Mouse (Mus musculus): Measurements from ENCODE around the gene Hps1.
"Not testable (repeated sequence)": the region's sequence is repeated elsewhere in the genome, so short reads cannot be mapped to it uniquely, and the experiment has no call there.

Hps1 gene

DNA sequence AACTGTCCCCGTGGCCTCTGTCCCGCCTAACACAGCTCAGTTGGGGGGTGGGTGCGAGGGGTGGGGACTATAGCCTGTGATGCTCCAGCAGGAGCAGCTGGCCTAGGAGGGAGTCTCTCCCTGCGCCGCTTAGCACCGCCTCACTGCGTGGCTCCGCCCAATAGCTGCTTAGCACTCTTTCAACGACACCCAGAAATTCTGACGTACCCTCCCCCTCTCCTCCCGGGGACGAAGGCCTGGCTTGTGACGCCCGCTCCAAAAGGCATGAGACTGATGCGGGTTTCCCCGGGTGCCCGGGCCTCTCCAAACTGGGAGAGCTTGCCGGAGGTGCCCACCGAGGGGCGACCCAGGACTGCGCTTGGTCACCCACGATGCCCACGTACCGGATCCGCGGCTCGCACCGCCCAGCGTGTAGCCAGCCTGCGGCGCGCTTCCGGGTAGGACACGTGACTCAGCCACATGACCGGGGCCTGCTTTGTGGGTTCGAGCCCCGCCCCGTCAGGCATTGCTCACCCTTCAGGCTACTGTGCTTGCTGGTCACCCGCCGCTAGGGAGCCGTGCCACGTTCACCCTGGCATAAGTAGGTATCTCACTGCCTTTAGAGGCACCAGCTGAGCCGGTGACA, at the start of gene Hps1:
Gene Hps1 (minus strand): TSS at position 448 of the 625 bp plus-strand sequence.
- DNase-seq (ENCODE audit: low spot score in 2 of 2) = peak; percentile 84 to 91

DNA sequence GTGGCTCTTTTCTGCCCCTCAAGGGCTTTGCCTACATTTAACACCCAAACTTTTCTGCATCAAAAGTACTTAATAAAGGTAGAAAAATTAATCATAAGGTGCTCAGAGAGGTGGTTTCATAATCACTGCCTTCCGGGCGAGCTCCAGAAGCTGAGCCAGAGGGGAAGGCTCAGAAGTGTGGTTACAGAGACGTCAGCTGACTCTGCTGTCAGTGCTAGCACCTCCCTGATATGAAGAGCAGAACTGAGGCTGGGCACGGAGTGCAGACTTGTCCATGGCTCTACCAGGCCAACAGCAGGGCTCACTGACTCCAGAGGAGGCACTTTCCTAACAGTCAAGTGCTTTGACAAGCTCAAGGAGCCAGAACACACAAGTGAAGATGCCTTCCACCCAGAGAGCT, 49.4 kb upstream of the Hps1 start:
- no peak for DNase-seq (ENCODE audit: low spot score in 2 of 2)

- DNase-seq (ENCODE audit: low spot score in 2 of 2) = no peak
These were observed 48.1 kb upstream of the Hps1 start for GRCm38 (mm10) chr19:42827843-42828242.

DNA sequence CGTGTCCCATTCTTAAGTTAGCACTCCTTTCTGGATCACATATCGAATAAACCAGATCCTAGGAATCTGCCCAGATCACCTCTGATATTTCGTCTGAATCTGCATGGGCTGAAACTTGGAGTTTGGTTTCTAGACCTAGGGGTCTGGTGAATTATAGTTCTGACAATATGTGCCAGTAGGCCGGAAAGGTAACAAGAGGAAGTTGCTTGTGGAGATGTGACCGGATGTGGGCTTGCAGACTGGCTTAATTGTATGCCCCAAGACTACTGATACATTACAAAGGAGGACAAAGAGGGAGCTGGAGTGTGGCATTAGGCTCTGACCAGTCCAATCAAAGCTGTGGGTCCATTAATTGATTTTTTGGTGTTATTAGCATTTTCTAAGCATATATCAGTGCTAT, 40.3 kb upstream of the Hps1 start:
- no peak for DNase-seq (ENCODE audit: low spot score in 2 of 2)

- no peak for DNase-seq (ENCODE audit: low spot score in 2 of 2)
These were observed 38.0 kb upstream of the Hps1 start for GRCm38 (mm10) chr19:42817761-42818160.

GRCm38 (mm10) chr19:42816261-42816660, 36.5 kb upstream of the Hps1 start:
- DNase-seq (ENCODE audit: low spot score in 2 of 2) = no peak

DNA sequence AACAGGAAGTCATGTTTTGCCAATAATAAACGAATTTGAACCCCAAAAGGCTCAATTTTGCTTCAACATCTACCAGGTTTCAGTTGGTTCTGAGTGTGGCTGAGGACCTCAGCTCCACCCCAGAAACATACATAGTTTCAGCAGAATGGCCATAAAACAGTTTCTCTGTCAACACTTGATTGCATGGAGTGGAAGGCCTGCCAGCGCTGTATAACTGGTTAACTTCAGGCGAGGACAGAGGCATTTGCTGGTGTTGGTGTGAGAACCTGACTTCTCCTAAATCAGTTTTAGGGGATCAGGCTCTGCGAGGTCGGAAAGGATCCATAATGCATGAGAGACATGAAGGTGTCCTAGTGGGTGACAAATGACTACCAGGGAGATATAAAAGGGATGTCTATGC, 30.4 kb upstream of the Hps1 start:
- no peak for DNase-seq (ENCODE audit: low spot score in 2 of 2)

DNA sequence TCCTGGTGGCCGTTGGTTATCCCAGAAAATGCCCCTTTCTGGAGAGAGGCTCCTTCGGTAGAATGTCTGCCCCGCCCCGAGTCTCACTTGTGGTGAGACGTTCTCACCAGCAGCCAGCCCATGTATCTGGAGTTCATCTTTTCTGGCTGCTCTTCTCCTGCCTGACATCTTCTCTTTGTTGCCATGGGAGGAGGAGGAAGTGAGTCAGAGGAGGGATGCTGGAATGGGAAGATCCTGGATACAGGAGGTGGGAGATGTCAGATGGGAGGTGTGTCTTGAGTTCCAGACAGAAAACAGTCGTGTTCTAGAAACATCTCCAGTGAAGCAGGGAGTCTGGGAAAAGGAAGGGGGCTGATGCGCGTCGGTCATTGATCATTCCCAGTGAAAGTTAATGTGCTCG, 29.7 kb upstream of the Hps1 start:
- DNase-seq (ENCODE audit: low spot score in 2 of 2) = no peak

DNA sequence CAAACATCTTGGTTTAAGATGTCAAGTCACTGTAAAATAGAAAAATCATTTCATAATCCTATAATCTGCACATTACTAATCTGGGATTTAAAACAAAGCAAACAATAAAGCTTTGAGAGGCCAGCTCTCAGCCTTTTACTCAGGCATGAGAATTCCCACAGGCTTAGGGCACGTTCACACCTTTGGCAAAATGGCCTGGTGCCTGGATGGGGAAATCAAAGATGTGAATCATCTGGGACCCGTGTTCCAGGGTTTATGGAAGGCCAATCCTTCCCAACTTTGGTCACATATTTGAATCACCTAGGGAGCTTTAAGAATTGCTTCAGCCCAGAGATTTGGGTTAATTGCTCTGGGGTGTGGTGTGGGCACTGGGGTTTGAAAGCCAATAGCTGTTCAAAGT, 18.1 kb upstream of the Hps1 start:
- no peak for DNase-seq (ENCODE audit: low spot score in 2 of 2)

DNA sequence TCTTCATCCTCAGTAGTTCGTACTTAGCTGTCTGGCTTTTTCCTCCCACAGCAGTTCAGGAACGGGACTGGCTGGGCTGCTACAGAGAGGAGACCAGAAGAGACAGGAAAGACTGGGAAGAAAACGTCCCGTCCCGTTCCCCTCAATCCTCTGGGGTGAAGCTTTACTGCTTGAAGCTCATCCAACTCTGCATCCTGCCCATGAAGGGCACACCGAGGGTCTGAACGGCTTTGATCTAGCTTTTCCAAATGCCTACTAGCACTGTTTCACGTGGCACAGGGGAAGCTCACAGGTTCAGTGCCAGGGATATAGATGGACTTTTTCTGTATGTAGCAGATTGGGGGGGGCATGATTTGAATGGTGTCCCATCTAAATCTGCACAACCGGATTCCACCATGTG, 16.0 kb upstream of the Hps1 start:
- no peak for DNase-seq (ENCODE audit: low spot score in 2 of 2)

DNA sequence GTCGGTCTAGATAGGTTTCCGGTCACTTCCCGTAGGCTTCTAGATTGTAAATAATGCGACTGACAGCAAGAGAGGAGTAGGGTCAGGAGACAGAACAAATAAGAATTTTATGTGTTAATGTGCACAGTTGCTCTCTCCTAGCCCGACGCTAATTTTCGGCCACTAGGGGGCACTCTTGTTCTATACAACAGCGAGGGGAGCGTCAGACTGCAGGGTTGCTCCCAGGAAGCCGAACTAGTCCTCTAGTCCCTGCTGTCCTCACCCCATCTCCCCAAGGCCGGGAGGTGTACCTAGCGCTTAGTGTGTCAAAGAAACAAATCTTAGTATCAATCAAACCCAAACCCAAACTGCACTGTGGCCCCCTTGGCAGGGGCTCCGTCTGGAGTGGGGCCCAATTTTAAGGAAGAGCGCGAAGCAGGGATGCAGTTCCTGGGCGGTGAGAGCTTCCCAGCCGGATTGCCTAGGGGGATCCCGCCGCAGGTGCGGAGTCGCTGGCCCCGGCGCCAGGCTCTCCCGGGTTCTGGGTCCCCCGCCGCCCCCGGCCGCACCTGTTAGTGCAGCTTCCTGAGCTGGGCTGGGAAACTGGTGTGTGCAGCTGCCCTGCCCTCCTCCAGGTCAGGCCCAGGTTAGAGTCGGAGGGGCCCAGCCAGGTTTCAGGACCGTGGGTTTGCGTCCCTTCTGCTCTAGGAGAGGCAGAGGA, 15.3 kb upstream of the Hps1 start:
- DNase-seq (ENCODE audit: low spot score in 2 of 2) = peak; percentile 75 to 92

DNA sequence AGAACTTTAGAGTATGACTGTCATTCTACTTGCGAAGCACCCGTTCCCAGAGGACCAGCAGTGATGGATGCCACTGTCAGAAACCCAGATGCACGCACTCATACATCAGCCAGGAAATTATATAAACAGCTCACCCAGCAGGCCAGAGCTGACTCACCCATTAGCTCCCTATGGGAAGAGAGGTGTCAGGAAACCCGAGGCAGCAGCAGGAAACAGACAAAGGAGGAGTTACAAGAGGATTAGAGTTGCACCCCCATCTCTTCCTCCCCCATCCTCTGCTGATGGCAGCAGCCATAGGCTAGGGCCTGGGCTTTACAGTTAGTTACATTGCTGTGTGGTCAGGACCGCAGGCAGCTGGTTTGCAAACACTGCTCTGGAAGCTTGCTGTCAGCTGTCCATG, 8.5 kb upstream of the Hps1 start:
- no peak for DNase-seq (ENCODE audit: low spot score in 2 of 2)

DNA sequence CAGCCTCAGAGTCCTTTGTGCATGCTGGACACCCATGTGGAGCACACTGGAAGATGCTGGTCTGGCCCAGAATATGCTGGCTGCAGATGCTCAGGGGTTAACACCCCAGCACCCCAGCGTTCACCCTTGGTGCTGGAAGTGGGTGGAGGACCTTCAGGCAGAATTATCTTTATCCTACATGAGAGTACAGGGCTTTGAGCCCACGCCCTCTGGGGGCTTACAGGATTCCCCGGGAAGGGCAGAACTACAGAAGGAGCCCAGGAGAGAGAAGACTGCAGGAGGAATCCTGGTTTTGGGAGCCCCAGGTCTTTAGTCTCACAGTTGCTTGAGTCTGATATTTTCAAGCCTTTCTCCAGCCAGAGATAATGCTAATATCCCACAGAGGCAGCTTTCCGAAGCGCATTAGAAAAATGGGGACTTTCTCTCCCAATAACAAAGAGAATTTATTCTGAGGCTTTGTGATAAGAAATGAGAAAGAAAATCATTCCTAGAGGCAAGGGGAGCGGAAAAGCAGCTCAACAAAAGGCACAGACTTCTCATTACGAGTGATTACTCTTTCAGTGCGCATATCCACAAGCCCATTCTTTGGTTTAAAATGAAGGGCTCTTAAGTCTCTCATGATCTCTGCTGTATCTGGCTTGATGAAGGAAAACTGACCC, 5.9 kb upstream of the Hps1 start:
- DNase-seq (ENCODE audit: low spot score in 2 of 2) = no peak

DNA sequence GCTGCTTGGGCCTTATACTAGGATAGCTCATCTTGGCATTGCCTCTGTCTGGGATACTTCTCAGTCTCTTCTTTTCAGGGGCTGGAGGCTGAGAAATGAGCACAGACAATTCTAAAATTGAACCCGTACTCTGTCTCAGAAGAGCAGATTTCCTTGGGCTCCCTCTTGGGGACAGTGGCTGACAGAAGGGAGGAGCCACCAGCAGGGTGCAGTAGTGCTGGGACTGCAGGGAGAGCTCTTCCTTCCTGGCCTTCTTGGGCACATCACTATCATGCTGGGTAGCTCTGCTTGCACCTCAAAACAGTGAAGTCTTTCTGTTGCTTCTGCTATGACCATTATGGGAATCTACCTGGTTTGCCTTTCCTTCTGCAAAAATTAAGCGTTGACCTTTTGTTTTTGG, 5.4 kb upstream of the Hps1 start:
- no peak for DNase-seq (ENCODE audit: low spot score in 2 of 2)

- not testable (repeated sequence) for DNase-seq (ENCODE audit: low spot score in 2 of 2)
These were observed 369 bp upstream of the Hps1 start for GRCm38 (mm10) chr19:42780156-42780538.

DNA sequence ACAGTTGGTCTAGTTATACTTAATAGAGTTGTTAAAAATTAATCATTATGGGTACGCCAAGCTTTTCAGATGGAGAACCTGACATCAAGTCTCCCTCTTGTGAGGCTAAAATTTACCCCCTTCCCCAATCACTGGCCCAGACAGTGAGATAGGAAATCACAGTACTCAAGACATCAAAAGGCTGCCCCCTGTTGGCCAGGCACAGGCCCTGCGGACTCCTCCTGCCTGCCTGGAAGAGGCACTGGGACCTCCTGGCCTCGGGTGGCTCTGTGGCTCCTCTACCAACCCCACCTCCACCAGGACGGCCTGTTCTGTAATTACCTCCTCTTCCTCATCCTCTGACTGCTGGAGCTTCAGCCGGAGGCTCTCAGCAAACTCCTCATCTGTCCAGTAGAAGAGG, 2.0 kb downstream of the Hps1 start:
- DNase-seq (ENCODE audit: low spot score in 2 of 2) = peak; percentile 42 to 82

DNA sequence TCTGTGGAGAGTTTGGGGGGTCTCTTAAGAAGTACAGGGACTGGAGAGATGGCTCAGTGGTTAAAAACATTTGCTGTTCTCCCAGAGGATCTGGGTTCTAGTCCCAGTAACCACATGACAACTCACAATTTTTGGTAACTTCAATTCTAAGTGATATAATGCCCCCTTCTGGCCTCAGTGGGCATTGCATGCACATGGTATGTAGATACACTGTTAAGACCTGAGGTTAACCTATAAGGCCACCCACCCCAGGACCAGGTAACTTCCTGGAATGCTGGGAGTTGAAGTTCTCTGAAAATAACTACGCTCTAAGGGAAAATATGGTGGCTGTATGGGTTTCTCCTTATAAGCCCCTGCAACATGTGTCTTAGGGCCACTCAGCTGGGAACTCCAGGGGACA, 3.0 kb downstream of the Hps1 start:
- DNase-seq (ENCODE audit: low spot score in 2 of 2) = no peak

DNA sequence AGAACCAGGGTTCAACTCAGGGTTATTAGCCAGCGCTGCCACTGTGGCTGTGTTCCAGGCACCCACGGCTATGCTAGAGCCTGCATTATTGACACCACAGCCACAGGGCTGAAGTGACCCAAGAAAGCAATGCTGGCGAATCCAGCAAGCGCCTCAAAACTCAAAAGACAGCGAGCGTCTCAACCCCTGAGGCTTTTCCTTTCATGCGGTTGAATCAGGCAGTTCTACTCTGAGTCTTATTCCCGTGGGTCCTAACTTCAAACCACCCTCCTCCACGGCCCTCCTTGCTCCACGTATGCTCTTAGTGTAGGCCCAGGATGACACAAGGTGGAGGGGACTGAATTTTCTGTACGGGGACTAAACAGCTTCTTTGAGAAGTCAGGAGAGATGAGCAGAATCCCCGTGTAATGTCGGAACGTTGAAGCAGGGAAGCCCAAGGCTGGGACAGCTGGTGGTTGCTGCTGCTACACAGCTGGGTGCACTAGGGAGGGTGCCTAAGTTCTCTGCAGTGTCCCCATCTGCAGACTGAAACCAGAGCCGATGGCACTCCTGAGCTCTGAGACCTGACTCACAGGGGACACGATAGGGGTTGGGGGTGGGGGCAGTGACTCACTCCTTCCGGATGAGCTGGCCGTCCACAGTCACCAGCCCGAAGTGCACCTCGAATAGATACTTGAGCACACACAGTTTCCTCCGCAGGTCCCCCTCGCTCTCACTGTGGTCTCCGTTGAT, 9.5 kb downstream of the Hps1 start:
- DNase-seq (ENCODE audit: low spot score in 2 of 2) = no peak

DNA sequence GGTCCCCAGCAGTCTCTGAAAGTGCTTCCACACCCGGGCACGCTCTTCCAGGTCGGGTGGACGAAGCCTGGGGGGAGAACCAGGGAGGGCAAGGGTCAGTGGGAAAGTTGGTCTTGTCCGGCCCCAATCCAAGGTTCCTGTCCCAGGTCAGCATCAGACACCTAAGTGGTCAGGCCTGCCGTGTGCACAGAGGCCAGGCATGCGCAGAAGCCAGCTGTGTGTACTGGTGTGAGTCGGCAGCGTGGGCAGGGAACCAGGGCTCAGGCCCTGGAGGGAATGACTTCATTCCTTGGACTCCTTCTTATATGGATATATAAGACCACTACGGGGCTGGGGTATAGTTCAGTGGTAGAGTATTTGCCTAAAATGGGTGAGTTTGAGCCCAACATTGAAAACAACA, 10.1 kb downstream of the Hps1 start:
- DNase-seq (ENCODE audit: low spot score in 2 of 2) = no peak

GRCm38 (mm10) chr19:42767361-42767760, 12.4 kb downstream of the Hps1 start:
- no peak for DNase-seq (ENCODE audit: low spot score in 2 of 2)

DNA sequence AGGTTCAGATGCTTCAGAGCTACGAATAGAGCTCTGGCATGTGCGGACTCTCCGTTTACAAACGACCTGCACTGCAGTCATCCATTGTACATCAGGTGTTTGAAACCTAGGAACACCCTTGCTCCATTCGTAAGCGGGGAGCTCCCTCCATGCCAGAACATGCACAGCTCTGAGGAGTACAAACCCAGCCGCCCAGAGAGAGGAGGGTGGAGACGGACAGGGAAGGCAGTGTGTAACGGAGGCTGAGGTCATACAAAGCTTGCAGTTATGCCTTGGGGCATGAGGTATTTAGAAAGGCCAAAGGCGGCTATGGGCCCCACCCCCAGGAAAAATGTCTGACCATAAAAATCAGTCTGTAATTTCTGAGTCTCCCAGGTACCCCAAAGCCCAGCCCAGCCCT, 15.4 kb downstream of the Hps1 start:
- no peak for DNase-seq (ENCODE audit: low spot score in 2 of 2)

DNA sequence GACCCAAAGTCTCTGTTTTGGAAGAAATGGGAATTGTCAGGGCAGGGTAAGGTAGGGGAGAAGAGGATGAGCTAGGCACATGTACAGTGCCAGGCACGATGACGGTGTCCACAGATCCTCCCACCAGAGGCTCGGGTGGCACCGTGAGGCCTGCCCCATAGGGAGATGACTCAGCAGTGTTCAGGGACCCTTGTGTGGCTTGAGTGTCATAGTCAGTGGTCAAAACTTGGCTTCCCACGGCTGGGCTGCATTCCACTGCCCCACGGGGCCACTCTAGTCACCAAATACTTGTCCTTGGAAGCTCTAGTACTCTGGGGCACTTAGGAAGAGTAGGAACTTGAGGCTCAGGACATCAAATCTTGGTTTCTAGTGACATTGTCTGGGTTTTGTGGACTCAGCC, 23.1 kb downstream of the Hps1 start:
- no peak for DNase-seq (ENCODE audit: low spot score in 2 of 2)
